Mouse (Mus musculus) testis, adult 2 months (tissue): ENCODE results near the gene Ppil6.

Experiments
- CTCF ChIP-seq: fragments of 200-500 bp; IDR thresholded peaks from 2 replicates; pipeline ENCODE4 v1.5.1; 2012; ENCODE audit warnings: low read depth, mild to moderate bottlenecking, inconsistent platforms, low read length, moderate library complexity; ENCODE audit not compliant: control insufficient read depth, insufficient read depth, insufficient replicate concordance
- POLR2A ChIP-seq: fragments of 200-500 bp; IDR thresholded peaks from 2 replicates; pipeline ENCODE4 v1.6.1; 2012; ENCODE audit warnings: low read depth, mild to moderate bottlenecking, inconsistent platforms, low read length, moderate library complexity; ENCODE audit not compliant: control insufficient read depth

DNA sequence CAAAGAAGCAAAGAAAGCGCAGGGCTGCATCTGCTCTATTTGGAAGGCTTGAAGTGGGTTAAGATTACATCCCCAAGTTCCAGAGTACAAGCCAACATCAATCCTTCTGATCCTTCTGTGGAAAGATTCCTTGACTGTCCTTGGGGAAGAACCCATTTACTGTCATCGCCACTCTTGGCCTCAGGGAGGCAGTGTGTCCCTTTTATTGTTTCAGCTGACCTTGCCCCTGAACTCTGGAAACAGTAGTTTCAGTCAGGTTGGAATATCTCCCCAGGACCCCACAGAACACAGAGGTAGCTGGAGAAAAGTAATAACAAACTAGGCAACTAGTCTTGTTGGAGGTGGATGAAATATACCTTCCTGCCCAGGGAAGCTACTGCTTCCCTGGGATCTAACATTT lies 18.9 kb downstream of the Ppil6 start:
- TF ChIP-seq CTCF (no peak), POLR2A (no peak)
